9 mouse cellular contexts compared by ENCODE assay signal in genomic region chr10:127515271-127515982, GRCm38 (mm10). TPM values are rescaled to one million over a fixed set of nuclear protein-coding genes. Genes with fewer than 3 reads are reported as not detected.
DNase-seq lines count a peak whose midpoint lies in the region; ATAC-seq and TF ChIP-seq lines count a peak whose summit lies in the region.
"Had no signal": no experiment of that assay in that cellular context is flagged by ENCODE, and none has a peak within 500 bp of the region (broad histone marks: within the 10 kb centered on the region; RNA-seq: fewer than 3 reads in every experiment).

No protein-coding gene starts in this region.

- peaks cover 18% of the 10 kb centered on the region; the same call in 1 of the 2 replicates for H3K36me3 ChIP-seq in kidney, postnatal 0 days (ENCODE audit: insufficient read depth, low read length)
- H3K36me3 ChIP-seq in embryonic facial prominence, embryonic 10.5 days (replicated peaks) = peaks cover 36% of the 10 kb centered on the region
- H3K36me3 ChIP-seq in intestine, postnatal 0 days (ENCODE audit: control insufficient read depth, insufficient read depth) = peaks cover 18% of the 10 kb centered on the region
- peaks cover 22% of the 10 kb centered on the region for H3K36me3 ChIP-seq in neural tube, embryonic 13.5 days

- intact Hi-C loops in left cerebral cortex, postnatal 36 days (cut with DNase I) = no loop called here

- peak overlapping the region; percentile 28 for H3K4me3 ChIP-seq in kidney, postnatal 0 days (replicated peaks; ENCODE audit: low read depth, low read length)
- H3K4me3 ChIP-seq in embryonic facial prominence, embryonic 10.5 days = peak overlapping the region; percentile 64
- H3K4me3 ChIP-seq in intestine, postnatal 0 days (ENCODE audit: low read depth, low read length) = no peak overlapping the region
- H3K4me3 ChIP-seq in neural tube, embryonic 13.5 days = no peak overlapping the region

- TF ChIP-seq CTCF in kidney, postnatal 0 days (IDR thresholded peaks at IDR 0.05; ENCODE audit: low read depth) = no peak
- TF ChIP-seq CTCF in intestine, postnatal 0 days (IDR thresholded peaks at IDR 0.05; ENCODE audit: low read depth) = no peak

- no peak overlapping the region for H3K27ac ChIP-seq in kidney, postnatal 0 days
- peak overlapping the region; percentile 69; the same call in 1 of the 2 replicates for H3K27ac ChIP-seq in embryonic facial prominence, embryonic 10.5 days (replicated peaks)
- H3K27ac ChIP-seq in intestine, postnatal 0 days (ENCODE audit: low read depth, low read length) = no peak overlapping the region
- no peak overlapping the region for H3K27ac ChIP-seq in neural tube, embryonic 13.5 days (replicated peaks)
- H3K27ac ChIP-seq: macrophage had no signal

- no peaks in the 10 kb centered on the region for H3K9me3 ChIP-seq in kidney, postnatal 0 days (replicated peaks; ENCODE audit: low read length)
- H3K9me3 ChIP-seq in embryonic facial prominence, embryonic 10.5 days = 0 out of 2 replicates have a peak, but pooled peaks cover 4% of the 10 kb centered on the region
- no peaks in the 10 kb centered on the region for H3K9me3 ChIP-seq in intestine, postnatal 0 days (ENCODE audit: control insufficient read depth)
- no peaks in the 10 kb centered on the region for H3K9me3 ChIP-seq in neural tube, embryonic 13.5 days

- no peak for ATAC-seq in kidney, postnatal 0 days (replicated peaks; ENCODE audit: low FRiP score, low read depth)
- no peak for ATAC-seq in intestine, postnatal 0 days
- no peak for ATAC-seq in neural tube, embryonic 13.5 days (ENCODE audit: low read depth)
- no peak for ATAC-seq in erythroblast, adult 5-6 weeks (replicated peaks; ENCODE audit: low FRiP score, poor library complexity, severe bottlenecking)

- 44% methylated on average over 9 of the region's 9 CpGs for WGBS in kidney, postnatal 0 days
- WGBS in embryonic facial prominence, embryonic 10.5 days = 22% methylated on average over 9 of the region's 9 CpGs
- 53% methylated on average over 9 of the region's 9 CpGs for WGBS in intestine, postnatal 0 days
- 26% methylated on average over 9 of the region's 9 CpGs for WGBS in neural tube, embryonic 13.5 days

- H3K4me2 ChIP-seq in kidney, postnatal 0 days (ENCODE audit: low read length) = peak overlapping the region; percentile 54
- peak overlapping the region; percentile 63 for H3K4me2 ChIP-seq in intestine, postnatal 0 days (replicated peaks; ENCODE audit: low read depth)
- H3K4me2 ChIP-seq in neural tube, embryonic 13.5 days = peak overlapping the region; percentile 39; the same call in 1 of the 2 replicates

- DNase-seq in kidney, postnatal 0 days (ENCODE audit: low spot score) = no peak
- DNase-seq in kidney, postnatal 10 days = no peak
- peak; percentile 61 for DNase-seq in embryonic facial prominence, embryonic 10.5 days (ENCODE audit: low spot score)
- DNase-seq in left cerebral cortex, postnatal 36 days (ENCODE audit: low spot score in 2 of 2) = no peak
- DNase-seq in spleen, adult 12 weeks (ENCODE audit: low spot score) = no peak

- peaks cover 32% of the 10 kb centered on the region for H3K27me3 ChIP-seq in kidney, postnatal 0 days (ENCODE audit: insufficient read depth, low read length)
- H3K27me3 ChIP-seq in embryonic facial prominence, embryonic 10.5 days (replicated peaks; ENCODE audit: low read depth, poor library complexity, severe bottlenecking) = peaks cover 98% of the 10 kb centered on the region
- peaks cover 33% of the 10 kb centered on the region for H3K27me3 ChIP-seq in intestine, postnatal 0 days (replicated peaks; ENCODE audit: control insufficient read depth, insufficient read depth, low read length)
- H3K27me3 ChIP-seq in neural tube, embryonic 13.5 days = peaks cover 52% of the 10 kb centered on the region

- no peak overlapping the region for H3K9ac ChIP-seq in kidney, postnatal 0 days (ENCODE audit: low read depth, low read length)
- no peak overlapping the region for H3K9ac ChIP-seq in intestine, postnatal 0 days (ENCODE audit: low read depth, low read length)
- no peak overlapping the region for H3K9ac ChIP-seq in neural tube, embryonic 13.5 days

- H3K4me1 ChIP-seq in kidney, postnatal 0 days (replicated peaks; ENCODE audit: insufficient read depth, low read length) = peaks cover 29% of the 10 kb centered on the region
- H3K4me1 ChIP-seq in embryonic facial prominence, embryonic 10.5 days = peaks cover 87% of the 10 kb centered on the region
- peaks cover 22% of the 10 kb centered on the region; the same call in 1 of the 2 replicates for H3K4me1 ChIP-seq in intestine, postnatal 0 days (replicated peaks; ENCODE audit: control insufficient read depth, insufficient read depth, low read length)
- peaks cover 79% of the 10 kb centered on the region for H3K4me1 ChIP-seq in neural tube, embryonic 13.5 days (replicated peaks)

RNA-seq across cellular contexts. Expression of gene Ndufa4l2, which starts 0.7 kb away (rescaled TPM):
- polyA plus RNA-seq in kidney, postnatal 0 days (2015; fragmentation: Nextera tagmentation; extraction: Ambion mirVana) = 57.8 and 63.2 TPM in 2 replicates
- polyA plus RNA-seq in embryonic facial prominence, embryonic 10.5 days (2016; fragmentation: Nextera tagmentation; extraction: Ambion mirVana) = 2.2 and 4.5 TPM in 2 replicates
- polyA plus RNA-seq in intestine, postnatal 0 days (2015; fragmentation: Nextera tagmentation; extraction: Ambion mirVana) = 19.9 and 21.9 TPM in 2 replicates
- 10.1 and 10.6 TPM in 2 replicates for polyA plus RNA-seq in neural tube, embryonic 13.5 days (2015; fragmentation: Nextera tagmentation; extraction: Ambion mirVana)
- not detected in 2 replicates for total RNA-seq in erythroblast, adult 5-6 weeks (2015; ENCODE audit: low replicate concordance)
- total RNA-seq in erythroblast, adult 5-6 weeks (2017; ENCODE audit: low replicate concordance) = not detected in 2 replicates
- 1 to 10 TPM; 2.1 to 4.9 TPM for total RNA-seq in left cerebral cortex, postnatal 36 days (2021)
- polyA plus RNA-seq: macrophage had no signal

RNA-seq across cellular contexts. Expression of gene Shmt2, which starts 6.8 kb away (rescaled TPM):
- 71.1 and 76.0 TPM in 2 replicates for polyA plus RNA-seq in kidney, postnatal 0 days (2015; fragmentation: Nextera tagmentation; extraction: Ambion mirVana)
- polyA plus RNA-seq in embryonic facial prominence, embryonic 10.5 days (2016; fragmentation: Nextera tagmentation; extraction: Ambion mirVana) = 110 and 129 TPM in 2 replicates
- 26.2 and 26.7 TPM in 2 replicates for polyA plus RNA-seq in intestine, postnatal 0 days (2015; fragmentation: Nextera tagmentation; extraction: Ambion mirVana)
- 52.4 and 53.0 TPM in 2 replicates for polyA plus RNA-seq in neural tube, embryonic 13.5 days (2015; fragmentation: Nextera tagmentation; extraction: Ambion mirVana)
- 17.9 and 19.9 TPM in 2 replicates for total RNA-seq in erythroblast, adult 5-6 weeks (2015; ENCODE audit: low replicate concordance)
- total RNA-seq in erythroblast, adult 5-6 weeks (2017; ENCODE audit: low replicate concordance) = 12.3 and 18.3 TPM in 2 replicates
- 10 to 100 TPM; 22.8 to 29.9 TPM for total RNA-seq in left cerebral cortex, postnatal 36 days (2021)

RNA-seq across cellular contexts. Expression of gene Stac3, which starts 13.9 kb away (rescaled TPM):
- polyA plus RNA-seq in kidney, postnatal 0 days (2015; fragmentation: Nextera tagmentation; extraction: Ambion mirVana) = 0.16 and 0.31 TPM in 2 replicates
- 0.57 and 0.58 TPM in 2 replicates for polyA plus RNA-seq in embryonic facial prominence, embryonic 10.5 days (2016; fragmentation: Nextera tagmentation; extraction: Ambion mirVana)
- polyA plus RNA-seq in intestine, postnatal 0 days (2015; fragmentation: Nextera tagmentation; extraction: Ambion mirVana) = 0.17 TPM in 1 of 2 replicates, not detected in the other
- polyA plus RNA-seq in neural tube, embryonic 13.5 days (2015; fragmentation: Nextera tagmentation; extraction: Ambion mirVana) = 2.4 and 3.2 TPM in 2 replicates
- total RNA-seq in erythroblast, adult 5-6 weeks (2015; ENCODE audit: low replicate concordance) = not detected in 2 replicates
- not detected in 2 replicates for total RNA-seq in erythroblast, adult 5-6 weeks (2017; ENCODE audit: low replicate concordance)
- 1 to 10 TPM; 1.7 to 2.9 TPM for total RNA-seq in left cerebral cortex, postnatal 36 days (2021)

RNA-seq across cellular contexts. Expression of gene Nxph4, which starts 18.9 kb away (rescaled TPM):
- polyA plus RNA-seq in kidney, postnatal 0 days (2015; fragmentation: Nextera tagmentation; extraction: Ambion mirVana) = 0.93 and 1.1 TPM in 2 replicates
- polyA plus RNA-seq in embryonic facial prominence, embryonic 10.5 days (2016; fragmentation: Nextera tagmentation; extraction: Ambion mirVana) = 5.2 and 9.7 TPM in 2 replicates
- polyA plus RNA-seq in intestine, postnatal 0 days (2015; fragmentation: Nextera tagmentation; extraction: Ambion mirVana) = 2.9 and 4.5 TPM in 2 replicates
- 128 and 133 TPM in 2 replicates for polyA plus RNA-seq in neural tube, embryonic 13.5 days (2015; fragmentation: Nextera tagmentation; extraction: Ambion mirVana)
- total RNA-seq in erythroblast, adult 5-6 weeks (2015; ENCODE audit: low replicate concordance) = not detected in 2 replicates
- not detected in 2 replicates for total RNA-seq in erythroblast, adult 5-6 weeks (2017; ENCODE audit: low replicate concordance)
- total RNA-seq in left cerebral cortex, postnatal 36 days (2021) = 1 to 10 TPM; 6.0 to 7.6 TPM
- polyA plus RNA-seq: macrophage had no signal

Comparison
In these comparisons a context has a peak if more than half of its experiments do, and no peak if none do; other contexts are left out.
1. H3K4me3 ChIP-seq: peak in kidney, postnatal 0 days (single experiment) and embryonic facial prominence, embryonic 10.5 days (single experiment); none in intestine, postnatal 0 days (single experiment) and neural tube, embryonic 13.5 days (single experiment).
2. Peak in every context shown above with its lines, with median percentiles within 50 percentile points of each other: H3K4me2 ChIP-seq.